Mouse (Mus musculus) heart, adult 2 months (tissue): ENCODE results near the gene Rnf213.

Experiments used
- CTCF ChIP-seq: fragments of 200-600 bp; IDR thresholded peaks from 2 replicates; pipeline ENCODE4 v1.8.1; 2022; ENCODE audit warnings: antibody characterized with exemption, mild to moderate bottlenecking, moderate library complexity
- POLR2A ChIP-seq: fragments of 200-500 bp; IDR thresholded peaks from 2 replicates; pipeline ENCODE4 v1.6.1; 2011; ENCODE audit warnings: mild to moderate bottlenecking, low read depth, low read length, control low read depth; ENCODE audit not compliant: insufficient read depth

DNA sequence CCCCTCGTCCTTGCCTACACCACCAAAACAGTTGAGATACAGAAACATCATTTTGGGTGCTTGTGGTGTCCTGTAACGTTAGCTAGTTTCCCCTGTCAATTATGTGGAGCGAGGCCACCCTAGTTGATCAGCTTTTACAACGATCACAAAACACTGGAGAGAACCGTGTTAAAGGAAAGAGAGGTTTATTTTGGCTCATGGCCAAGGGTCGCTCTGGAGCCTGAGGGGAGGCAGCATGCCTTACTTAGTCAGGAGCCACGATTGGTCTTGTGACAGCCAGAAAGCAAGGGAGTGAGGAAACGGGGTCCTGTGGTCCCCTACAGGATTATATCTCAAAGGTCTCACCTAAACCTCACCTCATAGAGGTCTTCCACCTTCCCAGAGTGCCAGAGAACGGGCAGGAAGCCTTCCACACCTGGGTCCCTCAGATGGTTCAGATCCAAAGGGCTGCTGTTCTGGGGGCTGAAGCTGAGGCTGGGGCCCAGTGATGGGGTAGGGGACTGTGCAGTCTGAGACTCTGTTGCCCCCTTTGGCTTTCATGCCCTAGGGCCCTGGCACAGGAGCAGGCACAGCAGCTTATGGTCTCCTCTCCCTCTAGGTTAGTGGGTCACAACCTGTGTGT is 120.2 kb downstream of the Rnf213 start:
- no peak for TF ChIP-seq CTCF
- TF ChIP-seq POLR2A = no peak
